Mouse (Mus musculus): ENCODE data around the gene 6330409D20Rik. TPM values are rescaled to one million over a fixed set of nuclear protein-coding genes. Genes with fewer than 3 reads are reported as not detected.

6330409D20Rik gene
- polyA plus RNA-seq, 1 experiment from 2014 or later: 0.28 TPM

DNA sequence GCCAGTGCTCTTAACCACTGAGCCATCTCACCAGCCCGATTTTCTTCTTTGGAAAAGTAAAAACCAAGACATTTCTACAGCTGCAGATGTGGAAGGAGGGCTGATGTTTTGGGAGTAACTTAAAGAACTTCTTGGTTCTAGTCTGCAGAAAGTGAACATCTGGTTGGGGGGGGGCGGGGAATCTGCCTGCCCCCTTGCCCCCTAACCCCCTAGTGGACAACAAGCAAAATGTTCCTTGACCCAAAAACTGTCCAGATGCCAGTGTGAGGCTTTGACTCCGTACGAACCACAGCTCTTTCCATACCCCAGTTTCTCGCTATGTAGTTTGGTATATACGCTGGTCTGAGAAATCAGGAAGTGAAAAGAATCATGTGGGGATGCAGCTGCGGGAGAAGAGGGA, 9.4 kb upstream of the 6330409D20Rik start:
- Histone ChIP-seq H3K36me3 (ENCODE audit: control insufficient read depth, insufficient read depth, low read length) (no peaks in the 10 kb centered on the region), H3K4me2 (ENCODE audit: low read depth, low read length) (no peak overlapping the region)

DNA sequence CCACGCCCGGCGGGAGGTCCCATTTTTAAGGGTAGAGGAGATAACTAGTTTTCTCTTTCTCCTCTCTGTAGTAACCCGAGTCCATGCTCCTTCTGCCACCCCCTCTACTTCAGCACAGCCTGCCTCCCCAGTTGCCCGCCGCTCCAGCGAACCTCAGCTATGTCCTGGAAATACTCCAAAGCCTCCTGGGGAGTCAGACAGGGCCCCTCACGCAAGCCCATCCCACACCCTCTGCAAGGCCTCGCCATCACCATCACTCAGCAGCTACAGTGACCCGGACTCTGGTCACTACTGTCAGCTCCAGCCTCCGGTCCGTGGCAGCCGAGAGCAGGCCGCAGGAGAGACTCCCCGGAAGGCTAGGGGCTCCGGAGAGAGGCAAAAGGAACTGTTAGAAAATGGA, 8.3 kb upstream of the 6330409D20Rik start:
- H3K9me3 ChIP-seq (replicated peaks; ENCODE audit: control insufficient read depth, low read length): no peaks in the 10 kb centered on the region
- no peak overlapping the region for H3K9ac ChIP-seq (ENCODE audit: low read length)
- H3K36me3 ChIP-seq (ENCODE audit: control insufficient read depth, insufficient read depth, low read length): no peaks in the 10 kb centered on the region
- H3K27me3 ChIP-seq (ENCODE audit: control insufficient read depth, insufficient read depth, low read length): no peaks in the 10 kb centered on the region
- H3K4me1 ChIP-seq (ENCODE audit: control insufficient read depth, insufficient read depth, low read length): 0 out of 2 replicates have a peak, but pooled peaks cover 6% of the 10 kb centered on the region
- WGBS: 90% methylated on average over 16 of the region's 16 CpGs
- no peak overlapping the region for H3K27ac ChIP-seq (ENCODE audit: low read length)
- no peak overlapping the region for H3K4me2 ChIP-seq (ENCODE audit: low read depth, low read length)
- no peak overlapping the region for H3K4me3 ChIP-seq (replicated peaks; ENCODE audit: low read length)
- no peak for ATAC-seq (ENCODE audit: insufficient read depth, low FRiP score)

More for the DNA sequence above, 9.4 kb upstream of the 6330409D20Rik start:
- no peak overlapping the region for H3K27ac ChIP-seq (ENCODE audit: low read length)
- 0 out of 2 replicates have a peak, but pooled peaks cover 6% of the 10 kb centered on the region for H3K4me1 ChIP-seq (ENCODE audit: control insufficient read depth, insufficient read depth, low read length)
- H3K9me3 ChIP-seq (replicated peaks; ENCODE audit: control insufficient read depth, low read length): no peaks in the 10 kb centered on the region
- H3K9ac ChIP-seq (ENCODE audit: low read length): no peak overlapping the region
- ATAC-seq (ENCODE audit: insufficient read depth, low FRiP score): no peak
- WGBS: 71% methylated on average over 7 of the region's 7 CpGs
- H3K4me3 ChIP-seq (replicated peaks; ENCODE audit: low read length): no peak overlapping the region
- no peaks in the 10 kb centered on the region for H3K27me3 ChIP-seq (ENCODE audit: control insufficient read depth, insufficient read depth, low read length)

DNA sequence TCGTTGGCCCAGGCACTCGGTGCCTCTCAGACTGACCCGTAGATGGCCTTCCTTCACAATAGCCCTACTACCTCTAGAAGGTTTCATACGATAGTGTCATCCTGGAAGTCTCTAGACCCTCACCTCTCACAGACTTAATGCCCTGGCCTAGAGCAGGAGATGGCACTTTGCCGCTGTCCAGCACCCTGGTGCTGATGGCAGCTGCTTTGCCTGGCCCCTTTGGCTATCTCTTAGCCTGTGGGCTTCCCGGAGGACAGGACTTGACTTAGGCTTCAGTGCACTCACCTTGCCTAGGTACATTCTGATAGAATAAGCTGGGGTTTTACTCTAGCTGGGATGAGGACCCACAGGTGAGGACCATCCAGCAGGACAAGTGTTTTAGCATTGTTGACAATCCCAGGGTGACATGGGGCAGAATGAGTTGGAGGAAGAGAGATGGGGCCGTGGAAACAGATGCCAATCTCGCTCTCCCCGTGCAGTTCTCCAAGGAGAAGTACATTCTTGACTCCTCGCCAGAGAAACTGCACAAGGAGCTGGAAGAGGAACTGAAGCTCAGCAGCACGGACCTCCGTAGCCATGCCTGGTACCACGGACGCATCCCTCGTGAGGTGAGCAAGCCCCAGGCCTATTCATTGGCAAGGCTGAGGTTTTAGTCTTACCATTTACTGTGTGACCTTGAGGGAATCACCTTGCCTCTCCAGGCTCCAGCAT, 3.6 kb upstream of the 6330409D20Rik start:
- H3K4me3 ChIP-seq (replicated peaks; ENCODE audit: low read length): no peak overlapping the region
- 66% methylated on average over 15 of the region's 15 CpGs for WGBS
- H3K36me3 ChIP-seq (ENCODE audit: control insufficient read depth, insufficient read depth, low read length): no peaks in the 10 kb centered on the region
- no peaks in the 10 kb centered on the region for H3K9me3 ChIP-seq (replicated peaks; ENCODE audit: control insufficient read depth, low read length)
- H3K9ac ChIP-seq (ENCODE audit: low read length): no peak overlapping the region
- no peak overlapping the region for H3K27ac ChIP-seq (ENCODE audit: low read length)
- ATAC-seq (ENCODE audit: insufficient read depth, low FRiP score): no peak
- peaks cover 16% of the 10 kb centered on the region for H3K4me1 ChIP-seq (ENCODE audit: control insufficient read depth, insufficient read depth, low read length)
- H3K27me3 ChIP-seq (ENCODE audit: control insufficient read depth, insufficient read depth, low read length): peaks cover 7% of the 10 kb centered on the region; the same call in 1 of the 2 replicates
- H3K4me2 ChIP-seq (ENCODE audit: low read depth, low read length): no peak overlapping the region

DNA sequence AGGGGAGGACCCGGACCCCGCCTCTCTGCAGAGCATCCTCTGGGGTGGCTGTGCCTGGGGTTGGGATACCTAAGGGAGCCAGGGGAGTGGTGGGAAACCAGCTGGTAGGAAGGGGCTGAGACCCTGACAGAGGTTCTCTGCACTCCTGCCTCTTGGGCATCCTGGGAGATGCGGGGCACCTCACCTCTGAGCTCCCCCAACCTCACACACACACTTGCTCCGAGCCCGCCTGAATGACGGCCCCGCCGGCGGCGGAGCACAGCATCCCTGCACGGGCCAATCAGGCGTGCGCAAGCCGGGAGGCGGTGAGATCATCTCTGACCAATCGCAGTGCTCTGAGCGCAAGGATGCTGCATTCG, 1.3 kb upstream of the 6330409D20Rik start:
- Histone ChIP-seq H3K9me3 (replicated peaks; ENCODE audit: control insufficient read depth, low read length) (no peaks in the 10 kb centered on the region), H3K4me3 (replicated peaks; ENCODE audit: low read length) (peak overlapping the region; percentile 52), H3K9ac (ENCODE audit: low read length) (no peak overlapping the region), H3K4me1 (ENCODE audit: control insufficient read depth, insufficient read depth, low read length) (peaks cover 16% of the 10 kb centered on the region), H3K4me2 (ENCODE audit: low read depth, low read length) (peak overlapping the region; percentile 91), H3K27ac (ENCODE audit: low read length) (no peak overlapping the region), H3K36me3 (ENCODE audit: control insufficient read depth, insufficient read depth, low read length) (no peaks in the 10 kb centered on the region), H3K27me3 (ENCODE audit: control insufficient read depth, insufficient read depth, low read length) (peaks cover 7% of the 10 kb centered on the region; the same call in 1 of the 2 replicates)
- ATAC-seq (ENCODE audit: insufficient read depth, low FRiP score): peak; percentile 30
- WGBS: 16% methylated on average over 18 of the region's 18 CpGs

DNA sequence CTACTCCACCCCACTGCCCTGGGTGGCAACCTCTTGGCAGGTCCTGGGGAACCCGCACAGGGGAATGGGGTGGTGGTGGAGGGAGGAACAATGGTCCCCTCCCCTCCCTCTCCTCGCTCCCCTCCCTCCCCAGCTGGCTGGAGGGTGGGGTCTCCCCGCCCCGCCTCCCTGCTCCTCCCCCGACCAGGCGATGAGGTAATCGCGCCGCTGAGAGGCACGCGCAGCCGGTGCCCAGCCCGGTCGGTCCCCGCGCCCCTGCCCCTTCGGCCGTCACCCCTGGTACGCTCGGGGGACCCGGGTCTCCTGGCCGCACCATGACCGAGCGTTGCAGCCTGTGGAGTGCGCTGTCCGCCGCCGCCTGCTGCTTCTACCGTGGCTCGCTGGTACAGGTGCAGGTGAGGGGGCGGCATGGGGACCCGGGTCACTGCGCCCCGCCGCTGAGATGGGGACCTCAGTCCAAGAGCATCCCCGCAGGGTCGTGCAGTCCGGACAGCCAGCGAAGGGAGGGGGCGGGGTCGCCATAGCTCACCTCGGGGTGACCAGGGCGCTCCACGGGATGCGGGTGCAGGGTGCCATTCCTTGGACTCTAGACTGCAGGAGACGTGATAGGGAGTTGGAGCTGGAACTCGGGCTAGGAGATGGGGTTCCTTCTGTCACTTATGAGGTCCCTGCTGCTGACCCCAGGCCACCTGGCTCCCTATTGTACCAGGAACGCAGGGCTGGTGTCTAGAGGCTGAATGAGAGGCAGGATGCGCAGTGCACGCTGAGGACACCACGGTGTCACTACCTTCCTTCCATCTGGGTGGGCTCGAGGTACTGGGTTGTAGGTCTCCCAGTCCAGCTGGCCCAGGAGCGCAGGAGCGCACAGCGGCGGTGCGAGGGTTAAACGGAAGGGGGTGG, 707 bp upstream of the 6330409D20Rik start:
- H3K9me3 ChIP-seq (replicated peaks; ENCODE audit: control insufficient read depth, low read length): no peaks in the 10 kb centered on the region
- peaks cover 7% of the 10 kb centered on the region; the same call in 1 of the 2 replicates for H3K27me3 ChIP-seq (ENCODE audit: control insufficient read depth, insufficient read depth, low read length)
- peak overlapping the region; percentile 68 for H3K9ac ChIP-seq (ENCODE audit: low read length)
- 10% methylated on average over 56 of the region's 58 CpGs for WGBS
- no peaks in the 10 kb centered on the region for H3K36me3 ChIP-seq (ENCODE audit: control insufficient read depth, insufficient read depth, low read length)
- peaks cover 16% of the 10 kb centered on the region for H3K4me1 ChIP-seq (ENCODE audit: control insufficient read depth, insufficient read depth, low read length)
- peak overlapping the region; percentile 52 for H3K4me3 ChIP-seq (replicated peaks; ENCODE audit: low read length)
- peak; percentile 37; the same call in 1 of the 2 replicates for ATAC-seq (ENCODE audit: insufficient read depth, low FRiP score)
- no peak overlapping the region for H3K27ac ChIP-seq (ENCODE audit: low read length)
- peak overlapping the region; percentile 91 for H3K4me2 ChIP-seq (ENCODE audit: low read depth, low read length)

DNA sequence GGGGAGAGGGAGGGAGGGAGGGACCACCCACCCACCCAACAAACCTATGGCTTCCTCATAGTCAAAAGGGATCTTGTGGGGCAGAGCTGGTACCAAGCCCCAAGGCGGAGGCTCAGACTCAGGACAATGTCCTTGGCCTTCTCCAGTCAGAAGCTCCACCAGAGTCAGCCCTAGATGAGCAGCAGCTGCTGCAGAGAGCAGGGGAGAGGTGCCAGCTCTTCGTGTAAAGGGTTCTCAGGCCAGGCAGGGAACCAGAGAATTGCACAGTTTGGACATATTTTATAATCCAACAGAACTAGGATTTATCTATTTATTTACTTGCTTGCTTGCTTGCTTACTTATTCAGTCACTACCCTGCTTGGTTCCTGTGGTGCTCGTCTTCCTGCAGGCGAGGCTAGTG, 1.5 kb downstream of the 6330409D20Rik start:
- Histone ChIP-seq H3K27me3 (ENCODE audit: control insufficient read depth, insufficient read depth, low read length) (peaks cover 7% of the 10 kb centered on the region; the same call in 1 of the 2 replicates), H3K9ac (ENCODE audit: low read length) (no peak overlapping the region), H3K4me1 (ENCODE audit: control insufficient read depth, insufficient read depth, low read length) (peaks cover 26% of the 10 kb centered on the region), H3K36me3 (ENCODE audit: control insufficient read depth, insufficient read depth, low read length) (no peaks in the 10 kb centered on the region), H3K4me3 (replicated peaks; ENCODE audit: low read length) (no peak overlapping the region), H3K27ac (ENCODE audit: low read length) (no peak overlapping the region), H3K4me2 (ENCODE audit: low read depth, low read length) (no peak overlapping the region), H3K9me3 (replicated peaks; ENCODE audit: control insufficient read depth, low read length) (no peaks in the 10 kb centered on the region)
- no peak for ATAC-seq (ENCODE audit: insufficient read depth, low FRiP score)
- 68% methylated on average over 4 of the region's 4 CpGs for WGBS

DNA sequence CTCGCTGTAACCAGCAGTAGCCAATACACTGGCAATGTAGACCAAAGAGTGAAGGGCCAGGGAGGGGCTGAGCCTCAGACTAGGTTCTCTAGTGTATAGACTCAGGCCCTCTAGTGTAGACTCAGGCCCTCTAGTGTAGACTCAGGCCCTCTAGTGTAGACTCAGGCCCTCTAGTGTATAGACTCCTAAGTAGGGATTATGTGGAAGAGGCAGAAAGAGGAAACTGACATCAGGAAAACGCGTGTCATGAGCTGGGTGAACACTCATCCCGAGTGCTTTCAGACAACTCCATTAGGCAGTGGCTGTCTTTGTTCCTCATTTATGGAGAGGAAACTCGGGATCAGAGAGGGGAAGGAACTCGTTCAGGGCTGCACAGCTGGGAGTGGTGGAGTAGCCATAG, 3.8 kb downstream of the 6330409D20Rik start:
- H3K27me3 ChIP-seq (ENCODE audit: control insufficient read depth, insufficient read depth, low read length): no peaks in the 10 kb centered on the region; the same call in 1 of the 2 replicates
- no peak overlapping the region for H3K27ac ChIP-seq (ENCODE audit: low read length)
- H3K4me2 ChIP-seq (ENCODE audit: low read depth, low read length): no peak overlapping the region
- H3K9ac ChIP-seq (ENCODE audit: low read length): no peak overlapping the region
- no peaks in the 10 kb centered on the region for H3K9me3 ChIP-seq (replicated peaks; ENCODE audit: control insufficient read depth, low read length)
- WGBS: 61% methylated on average over 6 of the region's 6 CpGs
- no peak overlapping the region for H3K4me3 ChIP-seq (replicated peaks; ENCODE audit: low read length)
- H3K4me1 ChIP-seq (ENCODE audit: control insufficient read depth, insufficient read depth, low read length): peaks cover 24% of the 10 kb centered on the region
- no peaks in the 10 kb centered on the region for H3K36me3 ChIP-seq (ENCODE audit: control insufficient read depth, insufficient read depth, low read length)
- no peak for ATAC-seq (ENCODE audit: insufficient read depth, low FRiP score)

DNA sequence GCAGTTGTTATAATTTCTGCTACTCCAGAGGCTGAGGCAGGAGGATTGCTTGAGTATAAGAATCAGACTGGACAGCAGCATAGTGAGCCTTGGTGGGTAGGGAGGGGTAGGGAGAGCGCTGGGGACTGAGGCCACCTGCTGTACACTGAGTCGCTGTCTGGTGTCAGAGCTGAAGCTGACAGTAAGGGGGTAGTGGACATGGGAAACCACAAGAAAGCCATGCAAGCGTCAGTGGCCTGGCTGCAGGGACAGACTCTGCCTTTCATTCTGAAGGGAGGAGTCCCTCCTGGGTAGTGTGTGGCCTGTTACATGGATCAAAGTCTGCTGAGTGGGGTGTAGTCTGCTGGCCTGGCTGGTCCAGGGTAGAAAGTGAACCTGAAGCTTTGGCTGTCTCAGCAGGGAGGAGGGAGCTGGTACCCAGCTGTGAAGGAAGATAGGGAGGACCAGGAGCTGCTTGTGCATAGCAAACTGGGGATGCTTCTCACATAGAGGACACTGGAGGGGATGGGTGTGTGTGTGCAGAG, 4.4 kb downstream of the 6330409D20Rik start:
- Histone ChIP-seq H3K9ac (ENCODE audit: low read length) (no peak overlapping the region), H3K9me3 (replicated peaks; ENCODE audit: control insufficient read depth, low read length) (no peaks in the 10 kb centered on the region), H3K4me2 (ENCODE audit: low read depth, low read length) (no peak overlapping the region)

DNA sequence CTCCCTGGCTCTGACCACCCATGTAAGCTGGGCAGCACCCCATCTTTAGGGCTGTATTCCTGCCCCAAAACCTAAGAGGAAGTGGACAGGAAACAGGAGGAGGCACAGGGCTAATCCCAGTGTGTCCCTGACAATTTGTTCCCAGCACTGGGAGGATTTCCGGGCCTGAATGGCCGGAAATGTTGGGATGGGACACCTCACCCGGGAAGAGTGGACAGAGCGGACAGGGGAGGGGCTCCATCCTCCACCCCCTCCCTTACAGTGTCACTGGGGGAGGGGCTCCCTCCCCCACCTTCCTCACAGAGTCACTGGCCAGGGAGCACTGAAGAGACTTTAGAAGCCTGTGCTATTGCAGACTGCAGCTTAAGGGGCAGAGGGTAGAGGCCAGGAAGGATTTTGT, 5.9 kb downstream of the 6330409D20Rik start:
- Histone ChIP-seq H3K4me2 (ENCODE audit: low read depth, low read length) (no peak overlapping the region), H3K9ac (ENCODE audit: low read length) (no peak overlapping the region), H3K27ac (ENCODE audit: low read length) (peak overlapping the region; percentile 58; the same call in 1 of the 2 replicates), H3K9me3 (replicated peaks; ENCODE audit: control insufficient read depth, low read length) (no peaks in the 10 kb centered on the region), H3K36me3 (ENCODE audit: control insufficient read depth, insufficient read depth, low read length) (no peaks in the 10 kb centered on the region), H3K4me3 (replicated peaks; ENCODE audit: low read length) (no peak overlapping the region), H3K27me3 (ENCODE audit: control insufficient read depth, insufficient read depth, low read length) (no peaks in the 10 kb centered on the region), H3K4me1 (ENCODE audit: control insufficient read depth, insufficient read depth, low read length) (peaks cover 26% of the 10 kb centered on the region)
- WGBS: 49% methylated on average over 4 of the region's 4 CpGs
- ATAC-seq (ENCODE audit: insufficient read depth, low FRiP score): no peak; the same call in 1 of the 2 replicates

More for the DNA sequence above, 4.4 kb downstream of the 6330409D20Rik start:
- H3K27me3 ChIP-seq (ENCODE audit: control insufficient read depth, insufficient read depth, low read length): no peaks in the 10 kb centered on the region
- no peak for ATAC-seq (ENCODE audit: insufficient read depth, low FRiP score)
- H3K4me3 ChIP-seq (replicated peaks; ENCODE audit: low read length): no peak overlapping the region
- peaks cover 23% of the 10 kb centered on the region for H3K4me1 ChIP-seq (ENCODE audit: control insufficient read depth, insufficient read depth, low read length)
- no peak overlapping the region for H3K27ac ChIP-seq (ENCODE audit: low read length)
- WGBS: 50% methylated on average over 3 of the region's 3 CpGs
- no peaks in the 10 kb centered on the region for H3K36me3 ChIP-seq (ENCODE audit: control insufficient read depth, insufficient read depth, low read length)
